Mouse (Mus musculus): ENCODE measurements around the gene Sorcs1. TPM values are rescaled to one million over a fixed set of nuclear protein-coding genes. Genes with fewer than 3 reads are reported as not detected.

The Sorcs1 gene
- polyA plus RNA-seq, 1 experiment from 2014 or later, result 5.6 TPM

DNA sequence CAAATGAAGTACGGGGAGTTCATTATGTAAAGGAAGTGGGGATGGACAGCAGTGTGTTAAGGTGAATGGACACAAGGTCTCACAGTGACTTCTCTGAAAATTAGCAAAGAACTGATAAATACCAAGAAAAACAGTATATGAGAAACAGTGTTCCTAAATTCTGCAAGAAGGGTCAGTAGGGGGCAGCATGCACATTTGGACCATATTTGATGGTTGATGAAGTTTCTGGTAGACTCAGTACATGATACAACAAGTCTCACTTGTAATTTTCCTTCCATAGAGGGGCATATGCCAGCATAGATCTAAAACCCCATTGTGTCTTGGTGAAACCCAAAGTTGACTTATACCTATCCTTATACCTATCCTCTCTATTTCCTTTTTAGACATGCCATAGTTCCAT, 414.0 kb downstream of the Sorcs1 start:
- H3K4me1 ChIP-seq (replicated peaks), result 0 out of 2 replicates have a peak, but pooled peaks cover under 1% of the 10 kb centered on the region
- H3K9me3 ChIP-seq, result no peaks in the 10 kb centered on the region
- WGBS, result 82% methylated on average over 1 of the region's 1 CpGs
- H3K4me3 ChIP-seq, result no peak overlapping the region
- no peaks in the 10 kb centered on the region for H3K36me3 ChIP-seq
- no peaks in the 10 kb centered on the region for H3K27me3 ChIP-seq (ENCODE audit: insufficient read depth, poor library complexity, severe bottlenecking)
- peak; percentile 17 for DNase-seq (ENCODE audit: low spot score)
- H3K27ac ChIP-seq, result no peak overlapping the region

DNA sequence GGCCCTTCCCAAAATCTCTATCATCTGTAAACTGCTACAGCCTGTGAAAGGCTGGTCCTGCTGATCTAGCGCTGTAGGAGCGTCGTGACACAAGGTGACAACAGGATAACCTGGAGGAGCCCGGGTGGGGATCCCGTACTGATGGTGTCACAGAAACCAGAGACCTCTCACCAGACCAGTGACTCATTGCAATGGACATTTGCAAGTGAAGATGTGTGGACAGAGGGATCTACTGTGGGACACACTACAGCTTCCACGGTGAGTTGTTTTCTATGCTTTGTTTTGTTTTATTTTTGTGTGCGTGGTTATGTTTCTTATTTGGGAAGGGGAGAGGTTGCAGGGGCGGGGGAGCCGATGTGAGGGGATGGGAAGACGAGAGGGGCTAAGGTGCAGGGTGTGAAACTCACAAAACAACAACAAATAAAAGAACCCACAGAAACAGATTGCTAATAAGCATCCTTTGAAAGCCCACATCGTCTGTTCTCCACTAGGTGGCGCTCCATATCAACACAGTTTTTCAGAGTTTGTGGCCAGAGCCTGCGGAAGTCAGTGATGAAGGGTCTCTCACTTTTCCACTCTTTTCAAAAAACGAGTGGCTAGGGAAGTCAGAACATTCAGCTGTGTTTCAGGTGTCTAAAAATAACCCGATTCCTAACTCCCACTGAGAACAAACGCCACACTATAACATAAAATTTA, 419.6 kb downstream of the Sorcs1 start:
- WGBS, result 42% methylated on average over 16 of the region's 16 CpGs
- Histone ChIP-seq H3K27ac (no peak overlapping the region), H3K9me3 (no peaks in the 10 kb centered on the region), H3K36me3 (no peaks in the 10 kb centered on the region), H3K4me3 (no peak overlapping the region), H3K4me1 (replicated peaks) (0 out of 2 replicates have a peak, but pooled peaks cover 2% of the 10 kb centered on the region), H3K27me3 (ENCODE audit: insufficient read depth, poor library complexity, severe bottlenecking) (no peaks in the 10 kb centered on the region)
- peak; percentile 54 for DNase-seq (ENCODE audit: low spot score)

- H3K36me3 ChIP-seq, result no peaks in the 10 kb centered on the region
- no peak overlapping the region for H3K4me3 ChIP-seq
- H3K4me1 ChIP-seq (replicated peaks), result no peaks in the 10 kb centered on the region
- no peaks in the 10 kb centered on the region for H3K27me3 ChIP-seq (ENCODE audit: insufficient read depth, poor library complexity, severe bottlenecking)
- no peak overlapping the region for H3K27ac ChIP-seq
- DNase-seq (ENCODE audit: low spot score), result no peak
- 83% methylated on average over 5 of the region's 5 CpGs for WGBS
- no peaks in the 10 kb centered on the region for H3K9me3 ChIP-seq
Measured at GRCm38 (mm10) chr19:50220476-50220875, 458.0 kb downstream of the Sorcs1 start.

- Histone ChIP-seq H3K4me3 (no peak overlapping the region), H3K27me3 (ENCODE audit: insufficient read depth, poor library complexity, severe bottlenecking) (no peaks in the 10 kb centered on the region), H3K27ac (no peak overlapping the region), H3K36me3 (no peaks in the 10 kb centered on the region), H3K9me3 (no peaks in the 10 kb centered on the region), H3K4me1 (replicated peaks) (no peaks in the 10 kb centered on the region)
- DNase-seq (ENCODE audit: low spot score), result no peak
- whole genome bisulfite sequencing, result 36% methylated on average over 7 of the region's 7 CpGs
Measured at GRCm38 (mm10) chr19:50214466-50215228, 463.8 kb downstream of the Sorcs1 start.

- no peak for DNase-seq (ENCODE audit: low spot score)
- H3K36me3 ChIP-seq, result no peaks in the 10 kb centered on the region
Measured at GRCm38 (mm10) chr19:50210456-50210855, 468.0 kb downstream of the Sorcs1 start.

DNA sequence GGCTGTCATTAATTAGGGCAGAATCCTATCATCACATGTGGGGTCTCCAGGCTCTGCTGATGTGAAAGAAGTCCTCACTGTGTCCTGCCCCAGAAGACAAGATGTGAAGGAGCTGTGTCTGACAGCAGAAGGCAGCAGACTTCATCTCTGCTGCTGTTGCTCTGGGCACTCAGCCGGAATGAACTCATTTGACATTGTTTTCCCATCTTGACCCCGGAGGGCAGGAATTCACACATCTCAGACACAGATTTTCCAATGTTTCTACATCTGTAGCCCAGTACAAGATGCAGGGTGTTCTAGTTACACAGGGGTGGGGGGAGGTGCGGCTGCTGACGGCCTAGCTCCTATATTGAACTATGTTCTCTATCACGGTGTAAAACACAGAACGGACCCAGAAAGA, 474.1 kb downstream of the Sorcs1 start:
- Histone ChIP-seq H3K4me3 (no peak overlapping the region), H3K27me3 (ENCODE audit: insufficient read depth, poor library complexity, severe bottlenecking) (no peaks in the 10 kb centered on the region), H3K9me3 (no peaks in the 10 kb centered on the region), H3K27ac (no peak overlapping the region), H3K36me3 (no peaks in the 10 kb centered on the region), H3K4me1 (replicated peaks) (no peaks in the 10 kb centered on the region; the same call in 1 of the 2 replicates)
- DNase-seq (ENCODE audit: low spot score), result peak; percentile 35
- WGBS, result 55% methylated on average over 6 of the region's 6 CpGs

More at GRCm38 (mm10) chr19:50210456-50210855, 468.0 kb downstream of the Sorcs1 start:
- Histone ChIP-seq H3K9me3 (no peaks in the 10 kb centered on the region), H3K4me3 (no peak overlapping the region), H3K4me1 (replicated peaks) (no peaks in the 10 kb centered on the region), H3K27ac (no peak overlapping the region), H3K27me3 (ENCODE audit: insufficient read depth, poor library complexity, severe bottlenecking) (no peaks in the 10 kb centered on the region)
- 64% methylated on average over 7 of the region's 7 CpGs for WGBS

DNA sequence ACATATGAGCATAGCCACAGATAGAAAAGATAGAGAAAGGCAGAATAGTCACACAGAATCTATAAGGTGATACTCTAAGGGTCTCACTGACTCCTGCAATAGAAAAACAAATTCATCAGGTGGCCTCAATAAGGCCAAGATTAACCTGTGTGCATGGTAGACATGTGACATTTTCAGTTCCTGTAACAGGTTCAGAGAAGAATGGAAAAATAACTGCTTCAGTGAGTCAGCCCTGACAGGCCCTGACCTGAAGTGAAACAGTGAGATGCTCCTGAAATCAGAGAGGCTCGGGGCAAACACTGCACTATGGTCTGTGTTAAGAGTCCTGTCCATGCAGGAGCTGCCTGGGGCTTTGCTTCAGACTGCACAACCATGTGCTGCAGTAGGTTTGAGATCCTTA, 481.9 kb downstream of the Sorcs1 start:
- Histone ChIP-seq H3K9me3 (no peaks in the 10 kb centered on the region), H3K27me3 (ENCODE audit: insufficient read depth, poor library complexity, severe bottlenecking) (no peaks in the 10 kb centered on the region), H3K4me1 (replicated peaks) (no peaks in the 10 kb centered on the region), H3K27ac (no peak overlapping the region), H3K36me3 (no peaks in the 10 kb centered on the region), H3K4me3 (no peak overlapping the region)
- WGBS, result 78% methylated on average over 1 of the region's 1 CpGs
- no peak for DNase-seq (ENCODE audit: low spot score)

- Histone ChIP-seq H3K4me1 (replicated peaks) (peaks cover 10% of the 10 kb centered on the region), H3K27ac (no peak overlapping the region), H3K36me3 (no peaks in the 10 kb centered on the region), H3K27me3 (ENCODE audit: insufficient read depth, poor library complexity, severe bottlenecking) (no peaks in the 10 kb centered on the region), H3K4me3 (no peak overlapping the region), H3K9me3 (no peaks in the 10 kb centered on the region)
- 46% methylated on average over 10 of the region's 10 CpGs for WGBS
- peak; percentile 5 for DNase-seq (ENCODE audit: low spot score)
Measured at GRCm38 (mm10) chr19:50185769-50186715, 492.4 kb downstream of the Sorcs1 start.

DNA sequence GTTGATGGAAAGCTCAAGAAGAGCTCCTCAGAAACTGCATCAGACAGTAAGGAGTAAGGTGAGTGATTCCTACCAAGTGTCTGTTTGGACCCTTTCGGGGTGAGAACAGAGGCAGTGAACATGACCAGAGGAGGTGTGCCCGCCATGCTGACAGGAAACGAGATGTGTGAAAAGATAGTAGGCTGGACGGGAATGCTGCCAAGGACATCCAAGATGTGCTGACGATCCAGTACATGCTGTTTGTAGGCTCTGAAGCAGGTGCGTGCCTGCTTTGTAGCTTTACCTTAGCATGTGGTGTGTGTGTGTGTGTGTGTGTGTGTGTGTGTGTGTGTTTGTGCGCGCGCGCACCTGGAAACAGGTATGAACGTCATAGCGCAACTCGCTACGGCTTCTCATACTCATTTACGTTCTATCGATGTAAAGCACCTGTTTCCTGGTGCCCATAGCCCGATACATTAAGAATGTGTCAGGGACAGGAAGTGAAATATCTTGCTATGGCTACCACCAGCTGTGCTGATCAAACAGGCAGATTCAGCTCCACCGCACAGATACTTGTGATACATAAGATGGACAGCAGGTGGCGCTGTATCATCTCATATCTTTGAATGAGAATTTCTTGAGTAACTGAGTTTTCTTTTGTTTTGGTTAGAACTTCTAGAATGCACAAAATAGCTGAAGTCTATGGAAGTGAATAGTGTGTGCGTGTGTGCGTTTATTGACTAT, 493.4 kb downstream of the Sorcs1 start:
- Histone ChIP-seq H3K27ac (no peak overlapping the region), H3K36me3 (no peaks in the 10 kb centered on the region), H3K9me3 (no peaks in the 10 kb centered on the region), H3K4me1 (replicated peaks) (peaks cover 10% of the 10 kb centered on the region), H3K27me3 (ENCODE audit: insufficient read depth, poor library complexity, severe bottlenecking) (no peaks in the 10 kb centered on the region), H3K4me3 (no peak overlapping the region)
- WGBS, result 62% methylated on average over 21 of the region's 21 CpGs
- peak; percentile 59 for DNase-seq (ENCODE audit: low spot score)

GRCm38 (mm10) chr19:50178851-50179250, 499.6 kb downstream of the Sorcs1 start:
- no peak overlapping the region for H3K27ac ChIP-seq
- H3K9me3 ChIP-seq, result no peaks in the 10 kb centered on the region
- DNase-seq (ENCODE audit: low spot score), result no peak
- no peak overlapping the region for H3K4me3 ChIP-seq
- no peaks in the 10 kb centered on the region for H3K36me3 ChIP-seq
- no peaks in the 10 kb centered on the region for H3K27me3 ChIP-seq (ENCODE audit: insufficient read depth, poor library complexity, severe bottlenecking)
- no peaks in the 10 kb centered on the region for H3K4me1 ChIP-seq (replicated peaks)
- 87% methylated on average over 4 of the region's 4 CpGs for WGBS

DNA sequence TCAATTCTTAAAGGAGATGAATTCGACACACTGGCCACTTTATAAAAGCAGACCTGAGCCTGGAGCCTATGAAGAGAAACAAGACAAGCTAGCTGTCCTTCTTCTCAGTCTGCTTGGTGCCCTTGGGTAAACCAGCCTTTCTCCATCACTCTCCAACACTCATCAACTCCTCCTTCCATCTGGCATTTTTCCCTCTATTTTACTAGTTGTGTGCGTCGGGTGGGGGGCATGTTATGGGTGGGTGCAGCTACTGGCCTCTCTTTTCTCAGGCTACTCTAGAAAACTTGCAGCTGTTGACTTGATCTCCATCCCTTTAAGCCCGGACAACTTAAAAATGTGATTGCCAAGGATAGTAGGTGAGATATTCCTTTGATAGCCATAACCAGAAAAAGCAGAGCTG, 500.3 kb downstream of the Sorcs1 start:
- no peaks in the 10 kb centered on the region for H3K9me3 ChIP-seq
- no peak overlapping the region for H3K27ac ChIP-seq
- H3K4me1 ChIP-seq (replicated peaks), result no peaks in the 10 kb centered on the region
- H3K4me3 ChIP-seq, result no peak overlapping the region
- H3K27me3 ChIP-seq (ENCODE audit: insufficient read depth, poor library complexity, severe bottlenecking), result no peaks in the 10 kb centered on the region
- WGBS, result 90% methylated on average over 4 of the region's 4 CpGs
- H3K36me3 ChIP-seq, result no peaks in the 10 kb centered on the region
- no peak for DNase-seq (ENCODE audit: low spot score)

GRCm38 (mm10) chr19:50171849-50172248, 506.6 kb downstream of the Sorcs1 start:
- WGBS, result 66% methylated on average over 4 of the region's 4 CpGs
- Histone ChIP-seq H3K4me1 (replicated peaks) (no peaks in the 10 kb centered on the region), H3K4me3 (no peak overlapping the region), H3K36me3 (no peaks in the 10 kb centered on the region), H3K9me3 (no peaks in the 10 kb centered on the region), H3K27ac (no peak overlapping the region), H3K27me3 (ENCODE audit: insufficient read depth, poor library complexity, severe bottlenecking) (no peaks in the 10 kb centered on the region)
- no peak for DNase-seq (ENCODE audit: low spot score)

All from hindbrain, embryonic 10.5 days (tissue).